Mouse (Mus musculus): Measurements from ENCODE around the gene Sec23ip.

DNA sequence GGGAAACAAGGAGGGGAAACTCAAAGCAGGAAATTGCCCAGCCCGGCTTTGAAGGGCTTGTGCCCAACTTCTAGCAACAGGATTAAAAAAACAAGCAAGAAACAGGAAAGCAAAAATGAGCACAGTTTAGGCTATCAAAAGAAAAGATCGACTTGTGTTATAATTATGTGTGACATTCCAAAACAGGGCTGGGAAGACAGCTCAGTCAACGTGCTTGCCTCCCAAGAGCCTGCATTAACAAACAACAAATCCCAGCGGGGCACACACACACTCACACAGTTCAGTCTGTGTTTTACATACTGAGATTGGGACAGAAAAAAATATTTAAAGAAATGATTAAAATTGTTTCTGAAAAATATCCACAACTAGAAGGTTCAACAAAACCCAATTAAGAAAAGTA lies 26.8 kb upstream of the Sec23ip start:
- TF ChIP-seq ZNF384 (IDR thresholded peaks at IDR 0.05; ENCODE audit: low read depth, low read length), result no peak
- no peak for TF ChIP-seq CTCF (conservative IDR thresholded peaks at IDR 0.05 in 1 of 2, IDR thresholded peaks at IDR 0.05 in 1 of 2; ENCODE audit: low read depth in 2 of 2, low read length in 2 of 2)
- no peak for TF ChIP-seq USF2 (conservative IDR thresholded peaks at IDR 0.05; ENCODE audit: low read depth, low read length)
- TF ChIP-seq NELFE (IDR thresholded peaks at IDR 0.05; ENCODE audit: low read depth, low read length), result no peak
- TF ChIP-seq RCOR1 (conservative IDR thresholded peaks at IDR 0.05; ENCODE audit: low read depth, low read length), result no peak
- no peak for TF ChIP-seq E2F4 (IDR thresholded peaks at IDR 0.05; ENCODE audit: insufficient replicate concordance, low read depth, low read length)
- TF ChIP-seq EP300 (IDR thresholded peaks at IDR 0.05; ENCODE audit: low read length), result no peak
- TF ChIP-seq POLR2A (IDR thresholded peaks at IDR 0.05; ENCODE audit: low read depth, low read length), result no peak
- TF ChIP-seq ZC3H11A (IDR thresholded peaks at IDR 0.05; ENCODE audit: low read depth, low read length), result no peak
- no peak for TF ChIP-seq TBP (conservative IDR thresholded peaks at IDR 0.05; ENCODE audit: low read depth, low read length)
- TF ChIP-seq IRF4 (IDR thresholded peaks at IDR 0.05; ENCODE audit: low read depth, low read length), result no peak

Data from CH12.LX (cell line).